Mouse (Mus musculus) embryo, embryonic 10.5 days (tissue): ENCODE measurements at regions not wholly inside any gene's neighbourhood (a gene's known extent, or its start where the extent isn't known, plus 50 kb on each side); places are given as distances from the start of the nearest gene placed in this dataset.

ENCODE experiments used
- DNase-seq: peaks from one replicate; pipeline ENCODE4 v3.0.0-alpha.2; 2015; ENCODE audit warnings: low spot score

DNA sequence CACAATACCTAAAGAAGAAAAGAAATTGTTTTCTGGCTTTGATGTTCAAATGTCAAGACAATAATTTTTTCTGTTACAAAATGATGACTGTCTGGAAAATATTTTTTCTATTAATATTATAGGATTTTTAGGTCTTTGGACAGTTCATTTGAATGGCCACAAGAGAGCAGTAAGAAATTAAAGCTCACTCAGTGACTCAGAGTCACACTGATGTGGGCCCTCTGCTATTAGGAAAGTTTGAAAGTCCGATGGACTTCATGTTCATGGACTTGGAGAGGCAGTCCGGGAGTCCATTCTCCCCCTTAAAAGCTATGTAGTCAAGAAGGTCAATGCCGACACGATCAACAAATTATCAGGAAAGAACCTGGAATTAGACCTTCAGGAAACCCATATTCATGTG lies 657.0 kb downstream of the Mecom start:
- DNase-seq = peak; percentile 20

DNA sequence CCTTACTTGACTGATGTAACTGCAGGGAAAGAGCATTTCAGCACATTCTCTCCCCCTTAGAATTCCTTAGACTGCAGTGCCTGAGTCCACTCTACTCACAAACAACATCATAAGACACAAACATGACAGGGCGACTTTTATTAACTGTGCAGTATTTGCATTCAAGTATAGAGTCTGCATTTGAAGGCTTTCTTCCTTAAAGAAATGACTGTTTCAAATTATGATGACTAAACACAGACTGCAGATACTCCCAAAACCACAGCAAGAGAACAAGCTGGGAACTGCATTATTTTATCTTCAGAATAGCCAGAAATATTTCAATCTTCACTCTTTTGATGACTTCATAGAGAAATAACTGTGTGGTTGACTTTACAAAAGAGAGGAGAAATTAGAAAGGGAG lies 657.5 kb downstream of the Mecom start:
- no peak for DNase-seq

DNA sequence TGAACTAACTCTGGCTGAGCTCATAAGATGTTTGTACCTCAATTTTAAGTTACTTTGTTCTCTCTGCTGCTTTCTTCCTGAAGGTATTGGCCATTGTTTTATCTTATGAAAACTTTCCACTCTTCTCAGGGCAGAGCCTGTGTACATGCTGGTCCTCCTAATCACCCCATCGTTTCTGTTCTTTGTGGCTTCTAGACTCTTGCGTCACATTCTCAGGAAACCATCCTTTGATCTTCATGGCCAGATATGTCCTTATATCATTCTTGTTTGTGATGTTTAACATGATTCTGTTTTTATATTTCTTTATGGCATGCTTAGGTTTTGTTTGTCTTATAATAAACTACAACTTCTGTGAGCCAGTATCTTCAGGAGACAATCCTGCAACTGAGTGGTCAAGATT lies 658.2 kb downstream of the Mecom start:
- DNase-seq = no peak

GRCm38 (mm10) chr3:29879966-29880365 lies 667.8 kb downstream of the Mecom start:
- DNase-seq = no peak

DNA sequence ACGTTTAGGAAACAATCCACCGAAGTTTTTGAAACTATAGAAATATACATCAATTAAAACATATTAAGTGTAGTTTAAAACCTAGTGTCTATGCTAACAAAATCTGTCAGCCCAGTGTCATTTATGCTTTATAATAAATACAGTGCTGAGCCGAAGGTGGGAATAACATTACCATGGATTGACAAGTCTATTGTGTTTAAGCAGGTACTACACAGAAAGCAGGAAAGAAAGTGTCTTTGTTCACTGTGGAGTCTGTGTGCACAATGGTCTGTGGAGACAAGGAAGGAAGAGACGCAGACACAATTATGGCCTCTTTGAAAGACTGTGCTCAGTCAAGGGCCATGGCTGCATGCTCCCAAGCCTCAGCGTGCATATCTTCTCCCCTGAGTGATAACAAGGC lies 672.0 kb downstream of the Mecom start:
- DNase-seq = no peak

DNA sequence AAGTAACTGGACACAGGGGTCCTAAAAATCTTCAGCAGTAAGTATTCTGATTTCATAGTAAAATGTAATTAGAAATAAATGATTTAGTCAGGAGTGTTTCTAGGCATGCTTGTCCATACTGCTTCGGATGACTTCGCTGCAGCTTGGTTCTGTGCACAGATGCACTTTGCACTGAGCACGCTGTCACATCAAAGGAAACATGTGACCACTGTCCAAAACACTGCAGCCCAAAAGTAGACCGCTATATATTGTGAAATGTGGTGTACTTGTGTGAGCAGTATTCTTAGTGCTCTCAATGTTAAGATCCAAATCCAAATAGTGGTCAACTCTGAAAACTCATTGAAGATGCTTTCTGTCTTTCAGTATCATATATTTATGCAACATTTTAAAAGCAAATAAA lies 685.4 kb downstream of the Mecom start:
- DNase-seq = no peak

DNA sequence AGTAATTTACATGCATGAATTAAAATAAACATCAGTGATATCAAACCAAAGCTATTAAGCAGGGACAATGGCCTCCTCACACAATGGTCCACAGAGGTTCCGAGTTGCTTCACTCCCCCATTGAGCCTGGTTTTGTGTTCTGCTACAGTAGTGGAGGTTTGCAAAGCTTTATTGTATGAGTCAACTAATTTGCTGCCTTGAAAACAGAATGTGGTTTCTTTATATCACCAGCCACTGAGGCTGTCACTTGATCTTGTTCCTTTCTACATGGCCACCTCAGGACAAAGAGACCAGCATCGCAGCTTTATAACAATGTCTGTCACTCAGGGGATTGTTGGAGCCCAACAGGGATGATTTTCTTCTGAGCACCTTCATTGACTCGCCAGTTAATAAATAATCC lies 695.3 kb downstream of the Mecom start:
- DNase-seq = no peak

- DNase-seq = no peak
These were observed 712.4 kb downstream of the Mecom start for GRCm38 (mm10) chr3:29835432-29835831.

DNA sequence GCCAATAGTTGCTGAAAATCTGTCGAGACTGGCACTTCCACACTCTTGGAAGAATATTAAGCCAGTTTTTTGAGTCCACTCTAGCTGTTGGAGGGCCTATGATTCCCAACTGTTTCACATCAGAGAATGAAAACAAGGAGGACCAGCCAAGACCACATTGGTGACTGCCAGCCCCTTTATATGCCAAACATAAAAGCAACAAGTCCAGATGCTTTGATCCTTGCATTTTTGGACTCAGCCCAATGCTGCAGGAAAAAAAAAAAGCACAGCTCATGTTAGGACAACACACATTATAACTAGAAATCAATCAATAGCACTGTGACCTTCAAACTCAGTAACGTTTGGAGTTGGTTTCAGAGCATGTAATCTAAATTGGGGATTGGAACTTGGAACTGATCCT lies 712.9 kb downstream of the Mecom start:
- no peak for DNase-seq

DNA sequence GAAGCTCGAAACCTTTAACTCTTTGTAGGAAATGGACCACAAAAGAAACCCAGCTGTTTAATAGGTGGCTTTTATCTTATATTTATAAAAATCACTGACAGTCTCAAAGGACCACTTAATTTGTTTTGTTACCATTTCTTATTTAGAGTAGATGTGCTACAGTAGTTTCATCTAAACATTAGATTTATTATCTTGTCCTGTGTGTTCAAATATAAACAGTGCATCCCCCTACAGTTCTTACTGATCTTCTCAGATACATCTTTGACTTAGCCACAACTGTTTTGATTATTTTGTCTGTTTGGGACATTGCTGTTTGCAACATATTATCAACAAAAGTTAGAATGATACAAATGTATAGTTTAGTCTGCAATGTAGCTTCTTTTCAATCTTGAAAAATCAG lies 716.5 kb downstream of the Mecom start:
- no peak for DNase-seq

GRCm38 (mm10) chr3:29822622-29823370 lies 725.0 kb downstream of the Mecom start:
- no peak for DNase-seq

- DNase-seq = no peak
These were observed 730.8 kb downstream of the Mecom start for GRCm38 (mm10) chr3:29816964-29817363.

DNA sequence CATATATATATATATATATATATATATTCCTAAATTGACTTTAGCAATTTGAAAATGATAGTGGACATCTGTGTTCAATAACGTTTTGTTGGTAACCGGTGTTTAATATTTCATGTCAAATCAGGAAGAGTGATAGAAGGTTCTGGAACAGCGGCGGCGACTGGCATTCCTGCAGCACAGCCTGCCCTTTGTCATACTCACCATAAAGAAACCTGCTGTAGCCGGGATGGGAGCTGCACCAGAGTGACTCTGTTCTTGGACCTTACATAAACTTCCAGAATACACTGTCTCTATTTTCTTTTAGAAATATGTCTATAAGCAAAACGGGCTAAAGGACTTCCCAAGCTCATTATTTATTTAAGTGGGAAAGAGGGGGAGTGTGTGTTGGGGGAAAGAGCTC lies 731.5 kb downstream of the Egfem1 start:
- peak; percentile 12 for DNase-seq

DNA sequence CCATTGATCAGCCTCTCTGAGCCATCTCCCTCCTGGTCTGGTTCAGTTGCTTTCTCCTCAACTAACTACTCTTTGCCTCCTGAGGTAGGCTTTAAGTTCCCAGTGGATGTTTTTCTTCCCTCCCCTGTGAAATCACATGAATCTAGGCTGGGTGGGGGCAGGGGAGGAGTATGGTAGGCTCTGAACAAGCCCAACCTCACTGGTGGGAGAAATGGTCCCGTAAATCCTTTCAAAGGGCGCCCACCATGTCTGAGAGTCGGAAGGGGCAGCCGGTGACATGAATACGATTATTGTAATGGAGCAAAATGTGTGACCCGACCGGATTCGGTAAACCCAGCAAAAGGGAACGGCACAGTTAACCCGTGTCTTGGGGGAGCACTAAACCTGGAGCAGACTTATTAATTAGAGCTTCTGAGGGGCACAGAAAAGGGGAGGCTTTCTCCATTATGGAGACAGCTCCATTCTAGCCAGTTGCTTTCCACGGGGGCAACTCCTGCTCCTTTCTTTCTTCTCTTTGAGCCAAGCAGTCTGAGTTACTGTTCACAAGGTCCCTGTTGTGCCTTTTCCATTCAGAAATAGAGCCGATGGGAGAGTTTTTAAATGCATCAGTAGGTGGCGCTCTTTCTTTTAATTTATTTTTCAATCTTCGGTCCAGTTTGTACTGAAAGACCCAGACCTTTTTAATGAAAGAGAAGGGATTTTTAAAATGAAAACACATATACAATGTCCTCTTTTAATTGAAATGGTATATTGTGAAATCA lies 730.8 kb downstream of the Egfem1 start:
- peak; percentile 82 for DNase-seq

DNA sequence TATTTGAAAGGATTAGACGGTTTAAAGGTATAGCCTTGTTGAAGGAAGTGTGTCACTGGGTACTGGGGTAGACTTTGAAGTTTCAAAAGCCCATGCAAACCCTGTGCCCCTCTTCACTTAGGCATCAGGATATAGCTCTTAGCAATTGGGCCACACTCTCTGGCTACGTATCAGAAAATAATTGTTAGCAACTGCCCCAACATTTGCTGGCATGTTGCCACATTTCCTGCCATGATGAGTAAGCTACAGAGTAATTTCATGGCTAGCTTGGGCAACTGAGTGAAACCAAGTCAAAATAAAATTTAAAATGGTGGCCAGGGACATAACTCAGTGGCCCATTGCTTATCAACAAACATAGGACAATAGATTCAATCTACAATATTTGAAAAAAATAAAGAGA lies 724.2 kb downstream of the Egfem1 start:
- DNase-seq = no peak

GRCm38 (mm10) chr3:29803456-29803855 lies 721.6 kb downstream of the Egfem1 start:
- peak; percentile 12 for DNase-seq

- DNase-seq = no peak
These were observed 719.3 kb downstream of the Egfem1 start for GRCm38 (mm10) chr3:29801081-29801480.

DNA sequence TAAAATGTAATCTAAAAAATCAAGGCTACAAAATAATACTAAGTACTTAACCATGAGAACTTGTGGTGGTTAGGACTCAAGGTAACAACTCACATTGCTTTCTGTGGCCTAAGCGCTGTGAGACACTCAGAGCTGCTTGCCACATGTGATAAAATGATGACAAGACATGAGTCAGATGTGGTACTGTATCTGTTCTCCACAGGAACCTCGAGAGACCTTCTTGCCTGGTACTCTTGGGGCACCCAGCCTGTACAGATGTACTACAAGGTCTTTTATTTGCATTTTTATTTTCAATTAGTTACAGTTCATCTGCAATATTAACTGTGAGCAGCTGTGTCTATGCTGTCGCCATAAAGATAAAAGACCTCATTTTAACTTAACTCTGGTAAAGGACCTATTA lies 692.5 kb downstream of the Egfem1 start:
- no peak for DNase-seq

DNA sequence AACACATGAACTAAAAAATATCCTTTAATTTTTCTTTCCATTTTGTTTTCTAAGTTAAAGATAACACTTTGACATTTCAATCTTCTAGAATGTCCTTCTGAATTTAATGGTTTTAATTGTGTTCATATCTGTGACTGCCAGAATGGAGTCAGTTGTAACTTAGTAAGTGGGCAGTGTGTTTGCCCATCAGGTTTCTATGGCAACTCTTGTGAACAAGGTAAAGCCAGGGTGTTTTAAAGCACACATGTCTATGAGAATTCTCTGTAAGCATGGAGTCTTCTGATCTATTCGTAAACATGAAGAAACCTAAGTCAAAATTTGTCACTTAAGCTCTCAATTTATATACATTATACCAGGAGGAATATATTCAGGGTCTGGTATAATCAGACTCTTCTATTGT lies 689.4 kb downstream of the Egfem1 start:
- no peak for DNase-seq

GRCm38 (mm10) chr3:29768592-29768991 lies 686.8 kb downstream of the Egfem1 start:
- no peak for DNase-seq

GRCm38 (mm10) chr3:29764021-29764420 lies 682.2 kb downstream of the Egfem1 start:
- no peak for DNase-seq

DNA sequence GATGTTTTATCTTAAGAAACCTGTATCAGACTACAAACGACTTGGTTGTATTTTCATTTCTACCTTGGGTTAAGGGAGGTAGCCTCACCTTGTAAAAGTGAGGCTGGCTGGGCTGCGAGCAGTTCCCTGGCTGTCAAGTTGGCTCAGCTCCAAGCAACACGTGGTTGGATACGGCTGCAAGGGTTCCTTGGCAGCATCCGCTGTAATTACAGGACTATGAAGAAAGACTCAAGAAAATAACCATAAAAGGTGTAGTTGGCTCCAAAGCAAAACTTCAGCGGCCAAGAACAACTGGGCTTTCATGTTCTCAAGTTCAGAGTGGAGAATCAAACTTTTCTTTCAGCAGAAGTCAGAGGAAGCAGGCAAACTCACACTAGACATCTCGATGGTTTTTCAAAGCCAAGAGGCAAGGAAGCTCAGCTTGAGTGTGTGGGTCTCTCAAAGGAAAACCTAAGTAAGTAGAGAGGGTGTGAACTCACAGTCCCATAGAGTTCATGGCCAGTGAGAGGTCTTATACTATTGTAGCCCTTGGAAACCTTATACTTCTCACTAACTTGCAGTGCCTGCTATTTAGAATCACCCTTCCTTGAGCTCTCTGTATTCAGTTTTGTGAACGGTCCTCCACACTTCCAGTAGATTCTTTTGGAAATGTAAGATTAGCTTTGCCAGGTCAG lies 676.1 kb downstream of the Egfem1 start:
- DNase-seq = no peak
